Mouse (Mus musculus): ENCODE results near the gene Plscr5.

- TF ChIP-seq CTCF (IDR thresholded peaks at IDR 0.05; ENCODE audit: control insufficient read depth, insufficient read depth, low read length) (no peak), POLR2A (IDR thresholded peaks at IDR 0.05; ENCODE audit: borderline replicate concordance, control insufficient read depth, low read depth, low read length) (no peak)
Measured at GRCm38 (mm10) chr9:92217484-92217883, 24.7 kb downstream of the Plscr5 start.
